13 mouse cellular contexts compared by ENCODE assay signal in the genomic region with DNA sequence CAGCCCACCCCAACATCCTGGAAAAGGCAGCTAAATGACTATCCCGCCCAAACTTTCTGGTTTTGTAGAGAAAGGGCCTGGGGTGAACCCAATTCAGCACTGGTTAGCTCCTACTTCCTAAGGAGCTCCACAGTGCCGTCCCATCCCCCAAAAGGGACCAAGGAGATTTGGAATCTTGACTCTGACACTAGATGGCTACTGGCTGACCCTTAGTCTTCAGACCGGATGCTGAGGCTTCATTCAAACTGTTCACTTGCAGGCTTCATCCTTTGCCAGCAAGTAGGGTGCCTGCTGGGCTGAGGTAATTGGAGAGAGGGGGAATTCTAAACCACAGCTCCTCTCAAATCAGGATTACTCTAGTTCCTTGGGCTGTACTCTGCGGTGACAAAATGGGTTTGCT. TPM values are rescaled to one million over a fixed set of nuclear protein-coding genes. Genes with fewer than 3 reads are reported as not detected.
A peak's percentile ranks its signal among the peaks of the same experiment; 100 is the strongest.
DNase-seq lines count a peak whose midpoint lies in the region; ATAC-seq and TF ChIP-seq lines count a peak whose summit lies in the region.
"Had no signal": no experiment of that assay in that cellular context is flagged by ENCODE, and none has a peak within 500 bp of the region (broad histone marks: within the 10 kb centered on the region; RNA-seq: fewer than 3 reads in every experiment).

No protein-coding gene starts in this region.

- no peak for TF ChIP-seq POLR2A in cortical plate, adult 2 months (IDR thresholded peaks at IDR 0.05; ENCODE audit: extremely low read depth, insufficient read depth, low read length)

- no peak overlapping the region for H3K4me2 ChIP-seq in kidney, postnatal 0 days (ENCODE audit: low read length)
- H3K4me2 ChIP-seq in kidney, embryonic 14.5 days (replicated peaks; ENCODE audit: low read depth, low read length) = no peak overlapping the region
- H3K4me2 ChIP-seq in hindbrain, embryonic 13.5 days = peak overlapping the region; percentile 76
- H3K4me2 ChIP-seq in neural tube, embryonic 13.5 days = peak overlapping the region; percentile 70

- H3K4me1 ChIP-seq in kidney, postnatal 0 days (replicated peaks; ENCODE audit: insufficient read depth, low read length) = peaks cover 9% of the 10 kb centered on the region; the same call in 1 of the 2 replicates
- peaks cover 5% of the 10 kb centered on the region; the same call in 1 of the 2 replicates for H3K4me1 ChIP-seq in kidney, embryonic 14.5 days (ENCODE audit: control insufficient read depth, insufficient read depth, low read length)
- 0 out of 2 replicates have a peak, but pooled peaks cover 2% of the 10 kb centered on the region for H3K4me1 ChIP-seq in cortical plate, adult 2 months (ENCODE audit: control insufficient read depth, insufficient read depth, low read length)
- peaks cover 70% of the 10 kb centered on the region for H3K4me1 ChIP-seq in hindbrain, embryonic 13.5 days (replicated peaks)
- peaks cover 65% of the 10 kb centered on the region for H3K4me1 ChIP-seq in neural tube, embryonic 13.5 days (replicated peaks)

- TF ChIP-seq CTCF in kidney, postnatal 0 days (IDR thresholded peaks at IDR 0.05; ENCODE audit: low read depth) = no peak
- no peak for TF ChIP-seq CTCF in cortical plate, adult 2 months (IDR thresholded peaks at IDR 0.05; ENCODE audit: extremely low read depth, insufficient read depth, low read length)

- H3K4me3 ChIP-seq in kidney, postnatal 0 days (replicated peaks; ENCODE audit: low read depth, low read length) = no peak overlapping the region
- no peak overlapping the region for H3K4me3 ChIP-seq in kidney, embryonic 14.5 days (ENCODE audit: low read length)
- H3K4me3 ChIP-seq in cortical plate, adult 2 months (ENCODE audit: insufficient read depth, low read length) = peak overlapping the region; percentile 41
- H3K4me3 ChIP-seq in hindbrain, embryonic 13.5 days = peak overlapping the region; percentile 76
- H3K4me3 ChIP-seq in neural tube, embryonic 13.5 days = peak overlapping the region; percentile 75
- H3K4me3 ChIP-seq: liver, embryonic 13.5 days had no signal

- no peak overlapping the region for H3K27ac ChIP-seq in kidney, postnatal 0 days
- H3K27ac ChIP-seq in kidney, embryonic 14.5 days (ENCODE audit: low read depth, low read length) = no peak overlapping the region
- H3K27ac ChIP-seq in cortical plate, adult 2 months (ENCODE audit: insufficient read depth, low read length) = no peak overlapping the region
- peak overlapping the region; percentile 94 for H3K27ac ChIP-seq in hindbrain, embryonic 13.5 days
- H3K27ac ChIP-seq in neural tube, embryonic 13.5 days (replicated peaks) = peak overlapping the region; percentile 89; the same call in 1 of the 2 replicates
- H3K27ac ChIP-seq: liver, embryonic 13.5 days had no signal

- H3K9ac ChIP-seq in kidney, postnatal 0 days (ENCODE audit: low read depth, low read length) = no peak overlapping the region
- no peak overlapping the region for H3K9ac ChIP-seq in kidney, embryonic 14.5 days (ENCODE audit: low read depth, low read length)
- peak overlapping the region; percentile 88 for H3K9ac ChIP-seq in hindbrain, embryonic 13.5 days
- peak overlapping the region; percentile 80 for H3K9ac ChIP-seq in neural tube, embryonic 13.5 days
- H3K9ac ChIP-seq: liver, embryonic 13.5 days had no signal

- 16% methylated on average over 4 of the region's 4 CpGs for WGBS in kidney, postnatal 0 days
- 20% methylated on average over 4 of the region's 4 CpGs for WGBS in kidney, embryonic 14.5 days
- 16% methylated on average over 4 of the region's 4 CpGs for WGBS in hindbrain, embryonic 13.5 days
- WGBS in neural tube, embryonic 13.5 days = 12% methylated on average over 4 of the region's 4 CpGs

- H3K36me3 ChIP-seq in kidney, postnatal 0 days (ENCODE audit: insufficient read depth, low read length) = no peaks in the 10 kb centered on the region
- H3K36me3 ChIP-seq in kidney, embryonic 14.5 days (ENCODE audit: control insufficient read depth, insufficient read depth, low read length) = no peaks in the 10 kb centered on the region
- H3K36me3 ChIP-seq in hindbrain, embryonic 13.5 days = no peaks in the 10 kb centered on the region
- H3K36me3 ChIP-seq in neural tube, embryonic 13.5 days = no peaks in the 10 kb centered on the region
- H3K36me3 ChIP-seq: liver, embryonic 13.5 days had no signal

- no peak for ATAC-seq in kidney, postnatal 0 days (replicated peaks; ENCODE audit: low FRiP score, low read depth)
- no peak for ATAC-seq in kidney, embryonic 14.5 days (ENCODE audit: low FRiP score, low TSS enrichment)
- ATAC-seq in hindbrain, embryonic 13.5 days (ENCODE audit: low FRiP score) = no peak
- ATAC-seq in neural tube, embryonic 13.5 days (ENCODE audit: low read depth) = no peak
- ATAC-seq in monocyte, adult 5-6 weeks (replicated peaks; ENCODE audit: insufficient number of reproducible peaks, low FRiP score, low TSS enrichment, poor library complexity, severe bottlenecking) = no peak

- H3K9me3 ChIP-seq in kidney, postnatal 0 days (replicated peaks; ENCODE audit: low read length) = no peaks in the 10 kb centered on the region
- no peaks in the 10 kb centered on the region for H3K9me3 ChIP-seq in kidney, embryonic 14.5 days (ENCODE audit: control insufficient read depth, low read length)
- no peaks in the 10 kb centered on the region for H3K9me3 ChIP-seq in hindbrain, embryonic 13.5 days
- no peaks in the 10 kb centered on the region for H3K9me3 ChIP-seq in neural tube, embryonic 13.5 days
- H3K9me3 ChIP-seq: liver, embryonic 13.5 days; megakaryocyte, embryonic 14.5 days had no signal

- peaks cover 24% of the 10 kb centered on the region for H3K27me3 ChIP-seq in kidney, postnatal 0 days (ENCODE audit: insufficient read depth, low read length)
- peaks cover 53% of the 10 kb centered on the region for H3K27me3 ChIP-seq in kidney, embryonic 14.5 days (ENCODE audit: control insufficient read depth, insufficient read depth, low read length)
- peaks cover 19% of the 10 kb centered on the region for H3K27me3 ChIP-seq in hindbrain, embryonic 13.5 days
- H3K27me3 ChIP-seq in neural tube, embryonic 13.5 days = peaks cover 36% of the 10 kb centered on the region

- peak; percentile 25 for DNase-seq in kidney, postnatal 0 days (ENCODE audit: low spot score)
- DNase-seq in thymus, postnatal 14 days = no peak
- DNase-seq in thymus, postnatal 4 days = no peak

RNA-seq across cellular contexts. Expression of a gene that starts 1.3 kb away (rescaled TPM):
- polyA plus RNA-seq in kidney, postnatal 0 days (2015; fragmentation: Nextera tagmentation; extraction: Ambion mirVana) = not detected in 2 replicates
- polyA plus RNA-seq in kidney, embryonic 14.5 days (2014; fragmentation: Nextera tagmentation; extraction: Ambion mirVana) = not detected in 2 replicates
- polyA plus RNA-seq in cortical plate, adult 2 months (2012; rRNA removed) = 1.4 and 1.9 TPM in 2 replicates
- polyA plus RNA-seq in hindbrain, embryonic 13.5 days (2015; fragmentation: Nextera tagmentation; extraction: Ambion mirVana) = 1.7 and 2.0 TPM in 2 replicates
- 1.5 and 2.3 TPM in 2 replicates for polyA plus RNA-seq in neural tube, embryonic 13.5 days (2015; fragmentation: Nextera tagmentation; extraction: Ambion mirVana)
- not detected in 3 replicates for total RNA-seq in monocyte, adult 5-6 weeks (2017)
- total RNA-seq: heart, adult 8-10 months had no signal
- polyA plus RNA-seq: intestine, embryonic 14.5 days; liver, embryonic 13.5 days; stomach, embryonic 16.5 days had no signal

RNA-seq across cellular contexts. Expression of a gene that starts 17.7 kb away (rescaled TPM):
- 103 and 109 TPM in 2 replicates for polyA plus RNA-seq in kidney, postnatal 0 days (2015; fragmentation: Nextera tagmentation; extraction: Ambion mirVana)
- polyA plus RNA-seq in kidney, embryonic 14.5 days (2014; fragmentation: Nextera tagmentation; extraction: Ambion mirVana) = 58.2 and 79.8 TPM in 2 replicates
- 84.0 and 88.8 TPM in 2 replicates for polyA plus RNA-seq in cortical plate, adult 2 months (2012; rRNA removed)
- 189 and 197 TPM in 2 replicates for polyA plus RNA-seq in hindbrain, embryonic 13.5 days (2015; fragmentation: Nextera tagmentation; extraction: Ambion mirVana)
- polyA plus RNA-seq in neural tube, embryonic 13.5 days (2015; fragmentation: Nextera tagmentation; extraction: Ambion mirVana) = 192 and 206 TPM in 2 replicates
- total RNA-seq in monocyte, adult 5-6 weeks (2017) = 38.7 to 88.5 TPM (median 51.6 TPM) in 3 replicates

RNA-seq across cellular contexts. Expression of a gene that starts 32.8 kb away (rescaled TPM):
- 3.4 TPM in 2 replicates for polyA plus RNA-seq in kidney, postnatal 0 days (2015; fragmentation: Nextera tagmentation; extraction: Ambion mirVana)
- 4.2 and 4.4 TPM in 2 replicates for polyA plus RNA-seq in kidney, embryonic 14.5 days (2014; fragmentation: Nextera tagmentation; extraction: Ambion mirVana)
- 11.7 and 13.2 TPM in 2 replicates for polyA plus RNA-seq in cortical plate, adult 2 months (2012; rRNA removed)
- polyA plus RNA-seq in hindbrain, embryonic 13.5 days (2015; fragmentation: Nextera tagmentation; extraction: Ambion mirVana) = 1.3 and 1.9 TPM in 2 replicates
- 2.4 and 3.4 TPM in 2 replicates for polyA plus RNA-seq in neural tube, embryonic 13.5 days (2015; fragmentation: Nextera tagmentation; extraction: Ambion mirVana)
- total RNA-seq in monocyte, adult 5-6 weeks (2017) = not detected in 3 replicates

Comparison
In these comparisons a context has a peak if more than half of its experiments do, and no peak if none do; other contexts are left out.
1. H3K27ac ChIP-seq: peak in hindbrain, embryonic 13.5 days (single experiment) and neural tube, embryonic 13.5 days (single experiment); none in kidney, postnatal 0 days (single experiment), kidney, embryonic 14.5 days (single experiment) and cortical plate, adult 2 months (single experiment).
2. H3K4me2 ChIP-seq: peak in hindbrain, embryonic 13.5 days (single experiment) and neural tube, embryonic 13.5 days (single experiment); none in kidney, postnatal 0 days (single experiment) and kidney, embryonic 14.5 days (single experiment).
3. H3K4me3 ChIP-seq: peak in cortical plate, adult 2 months (single experiment), hindbrain, embryonic 13.5 days (single experiment) and neural tube, embryonic 13.5 days (single experiment); none in kidney, postnatal 0 days (single experiment) and kidney, embryonic 14.5 days (single experiment).
4. H3K9ac ChIP-seq: peak in hindbrain, embryonic 13.5 days (single experiment) and neural tube, embryonic 13.5 days (single experiment); none in kidney, postnatal 0 days (single experiment) and kidney, embryonic 14.5 days (single experiment).